Mouse (Mus musculus) intestine, embryonic 14.5 days (tissue): ENCODE measurements around the gene Tmem26. TPM values are rescaled to one million over a fixed set of nuclear protein-coding genes. Genes with fewer than 3 reads are reported as not detected.
"Not testable (repeated sequence)": the region's sequence is repeated elsewhere in the genome, so short reads cannot be mapped to it uniquely, and the experiment has no call there.

Experiments used
- ATAC-seq: fragments of 200-750 bp; cut with Nextera tagmentation; replicated peaks from 2 replicates; pipeline ENCODE4 v1.8.0; 2017; ENCODE audit warnings: low read depth, moderate number of reproducible peaks, moderate TSS enrichment, moderate library complexity; ENCODE audit not compliant: low FRiP score, low TSS enrichment
- DNase-seq: peaks from one replicate; pipeline ENCODE4 v3.0.0-alpha.2; 2018; ENCODE audit warnings: low spot score
- H3K27ac ChIP-seq: fragments of 300-500 bp; sonication (generic); 2 replicates; pipeline ENCODE4 v1.5.1; 2014; ENCODE audit warnings: low read depth, mild to moderate bottlenecking, control low read depth
- H3K27me3 ChIP-seq: fragments of 300-500 bp; sonication (generic); replicated peaks from 2 replicates; pipeline ENCODE4 v1.6.1; 2014; ENCODE audit warnings: low read length, control low read depth; ENCODE audit not compliant: control insufficient read depth, insufficient read depth
- H3K36me3 ChIP-seq: fragments of 300-500 bp; sonication (generic); 2 replicates; pipeline ENCODE4 v1.6.1; 2014; ENCODE audit warnings: low read length, control low read depth; ENCODE audit not compliant: control insufficient read depth, insufficient read depth
- H3K4me1 ChIP-seq: fragments of 300-500 bp; sonication (generic); replicated peaks from 2 replicates; pipeline ENCODE4 v1.6.1; 2014; ENCODE audit warnings: low read length, control low read depth, mixed read lengths; ENCODE audit not compliant: control insufficient read depth, insufficient read depth
- H3K4me2 ChIP-seq: fragments of 300-500 bp; sonication (generic); 2 replicates; pipeline ENCODE4 v1.6.1; 2014; ENCODE audit warnings: low read length
- H3K4me3 ChIP-seq: fragments of 300-500 bp; sonication (generic); 2 replicates; pipeline ENCODE4 v1.5.1; 2014; ENCODE audit warnings: low read depth, low read length, control low read depth, mixed read lengths
- H3K9ac ChIP-seq: fragments of 300-500 bp; sonication (generic); 2 replicates; pipeline ENCODE4 v1.6.1; 2014; ENCODE audit warnings: mild to moderate bottlenecking, low read length
- H3K9me3 ChIP-seq: fragments of 300-500 bp; sonication (generic); 2 replicates; pipeline ENCODE4 v1.6.1; 2016; ENCODE audit warnings: low read length, control low read depth; ENCODE audit not compliant: control insufficient read depth
- WGBS: fragments of 180-500 bp; shearing (Covaris S2); extraction: QIAGEN DNeasy Blood & Tissue Kit; methylation state at CpG from one replicate; pipeline ENCODE4 v1.1.7; 2014; 5-methylcytosine and 5-hydroxymethylcytosine counted together
- polyA plus RNA-seq: library from polyadenylated mRNA; unstranded; fragments of >200 nt; fragmentation: Nextera tagmentation; extraction: Ambion mirVana; gene quantifications from 2 replicates; pipeline ENCODE4 v1.2.1, GENCODE M21; 2014

Tmem26 gene
- polyA plus RNA-seq, 1 experiment from 2014 or later, result 11.5 TPM

DNA sequence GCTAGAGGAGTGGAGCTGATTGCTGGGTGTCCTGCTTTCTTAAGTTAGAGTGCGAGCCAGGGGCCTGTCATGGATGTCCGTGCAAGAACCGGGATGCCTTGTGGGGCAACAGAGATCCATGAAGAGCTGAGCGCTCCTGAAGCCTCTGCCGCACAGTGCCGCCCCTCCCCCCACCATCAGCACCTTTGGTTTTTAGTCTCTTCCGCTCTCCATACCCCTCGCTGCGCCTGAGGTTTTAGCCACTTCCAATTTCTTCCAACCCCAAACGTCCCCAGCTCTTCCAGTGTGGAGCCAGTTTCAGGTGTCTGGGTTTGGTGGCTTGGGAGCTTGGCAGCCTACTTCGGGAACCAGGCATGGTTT is 895 bp downstream of the Tmem26 start:
- under 1% methylated on average over 11 of the region's 11 CpGs for WGBS

DNA sequence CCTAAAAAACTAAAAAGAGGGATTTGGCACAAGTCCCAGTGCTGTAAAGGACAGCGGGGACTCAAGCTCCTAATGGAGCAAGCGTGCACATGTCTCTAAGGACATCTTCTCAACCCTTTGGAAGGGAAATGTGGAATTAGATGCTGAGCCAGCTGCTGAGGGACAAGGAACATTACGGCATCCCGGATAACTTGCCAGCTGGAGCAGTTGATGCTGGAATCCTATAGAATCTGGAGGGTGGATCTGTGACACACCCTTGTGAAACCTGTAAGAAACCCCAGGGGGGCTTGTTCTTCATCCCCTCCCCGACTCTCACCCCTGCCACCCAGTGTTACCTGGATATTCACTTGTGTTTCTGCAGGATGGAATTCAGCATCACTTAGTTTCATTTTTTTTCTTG is 4.0 kb downstream of the Tmem26 start:
- no peak for ATAC-seq
- H3K9me3 ChIP-seq, result no peaks in the 10 kb centered on the region
- H3K4me3 ChIP-seq, result no peak overlapping the region
- H3K4me1 ChIP-seq, result 0 out of 2 replicates have a peak, but pooled peaks cover 4% of the 10 kb centered on the region
- no peak for DNase-seq
- H3K36me3 ChIP-seq, result no peaks in the 10 kb centered on the region
- no peak overlapping the region for H3K9ac ChIP-seq
- H3K27me3 ChIP-seq, result no peaks in the 10 kb centered on the region
- H3K27ac ChIP-seq, result no peak overlapping the region
- WGBS, result 73% methylated on average over 5 of the region's 5 CpGs
- H3K4me2 ChIP-seq, result no peak overlapping the region

More for the DNA sequence above, 895 bp downstream of the Tmem26 start:
- Histone ChIP-seq H3K36me3 (no peaks in the 10 kb centered on the region), H3K9ac (peak overlapping the region; percentile 52), H3K27ac (no peak overlapping the region), H3K9me3 (no peaks in the 10 kb centered on the region), H3K4me3 (peak overlapping the region; percentile 60), H3K4me1 (0 out of 2 replicates have a peak, but pooled peaks cover 4% of the 10 kb centered on the region), H3K27me3 (no peaks in the 10 kb centered on the region), H3K4me2 (peak overlapping the region; percentile 94)
- ATAC-seq (0 out of 2 replicates have a peak, but pooled peaks have one; percentile 36), DNase-seq (no peak)

DNA sequence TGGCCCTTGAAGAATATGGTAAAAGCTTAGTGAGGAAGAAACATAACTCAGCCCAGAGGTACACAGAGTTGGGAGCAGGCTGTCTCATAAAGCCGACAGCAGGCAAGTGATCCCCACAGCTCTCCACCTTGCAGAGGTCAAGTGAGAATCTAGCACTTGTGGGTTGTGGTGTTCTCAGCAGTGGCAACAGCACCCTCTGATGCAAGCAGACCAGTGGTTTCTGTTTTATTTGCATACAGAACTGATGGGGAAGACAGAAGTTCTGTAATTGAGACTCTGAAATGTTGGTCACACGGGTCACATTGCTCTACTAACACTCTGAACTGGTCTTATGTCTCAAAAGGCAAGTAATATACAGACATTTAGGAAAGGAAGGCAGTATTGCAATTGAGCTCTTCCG is 12.2 kb downstream of the Tmem26 start:
- WGBS, result 83% methylated on average over 3 of the region's 3 CpGs
- Histone ChIP-seq H3K9ac (no peak overlapping the region), H3K4me1 (no peaks in the 10 kb centered on the region), H3K27ac (no peak overlapping the region), H3K36me3 (no peaks in the 10 kb centered on the region), H3K9me3 (no peaks in the 10 kb centered on the region), H3K27me3 (no peaks in the 10 kb centered on the region), H3K4me3 (no peak overlapping the region), H3K4me2 (no peak overlapping the region)
- DNase-seq (no peak), ATAC-seq (no peak)

DNA sequence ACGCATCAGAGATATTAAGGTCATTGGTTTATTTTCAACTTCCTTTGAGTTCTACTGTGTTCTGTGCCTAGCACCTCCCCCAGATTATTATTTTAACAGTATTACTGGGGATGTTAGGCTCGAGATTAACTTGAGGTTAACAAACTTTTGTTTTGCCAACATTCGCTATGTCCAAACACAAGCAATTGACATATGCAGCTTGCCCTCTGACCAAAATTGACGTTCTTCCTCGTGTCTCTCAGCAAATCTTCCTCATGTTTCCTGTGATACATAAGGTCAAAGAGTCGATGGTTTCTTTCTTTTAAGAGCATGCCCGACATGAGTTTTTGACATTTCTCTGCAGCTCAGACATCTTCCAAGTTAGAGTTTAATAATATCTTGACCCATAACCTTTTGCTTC is 13.9 kb downstream of the Tmem26 start:
- no peaks in the 10 kb centered on the region for H3K9me3 ChIP-seq
- no peak overlapping the region for H3K27ac ChIP-seq
- ATAC-seq, result no peak
- no peak for DNase-seq
- no peaks in the 10 kb centered on the region for H3K27me3 ChIP-seq
- no peak overlapping the region for H3K4me3 ChIP-seq
- H3K4me2 ChIP-seq, result no peak overlapping the region
- no peak overlapping the region for H3K9ac ChIP-seq
- H3K36me3 ChIP-seq, result no peaks in the 10 kb centered on the region
- 71% methylated on average over 7 of the region's 7 CpGs for WGBS
- no peaks in the 10 kb centered on the region for H3K4me1 ChIP-seq

DNA sequence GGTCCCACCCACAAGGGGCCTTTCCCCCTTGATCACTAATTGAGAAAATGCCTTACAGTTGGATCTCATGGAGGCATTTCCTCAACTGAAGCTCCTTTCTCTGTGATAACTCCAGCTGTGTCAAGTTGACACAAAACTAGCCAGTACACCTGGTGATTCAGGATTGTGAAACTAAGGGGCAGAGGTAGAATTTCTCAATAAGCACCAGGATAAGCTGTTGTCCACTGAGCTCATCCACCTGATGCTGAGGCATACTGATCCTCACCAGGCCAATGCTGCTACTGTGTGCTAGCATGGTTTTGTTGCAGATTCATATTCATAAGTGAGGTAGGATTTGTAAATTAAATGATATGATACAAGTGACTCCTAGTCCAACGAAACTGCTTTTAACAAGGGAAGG is 15.5 kb downstream of the Tmem26 start:
- H3K9me3 ChIP-seq, H3K9ac ChIP-seq, H3K4me1 ChIP-seq, ATAC-seq, DNase-seq, H3K4me2 ChIP-seq, H3K36me3 ChIP-seq, H3K4me3 ChIP-seq, H3K27me3 ChIP-seq, H3K27ac ChIP-seq: not testable (repeated sequence)
- 90% methylated on average over 1 of the region's 1 CpGs for WGBS

DNA sequence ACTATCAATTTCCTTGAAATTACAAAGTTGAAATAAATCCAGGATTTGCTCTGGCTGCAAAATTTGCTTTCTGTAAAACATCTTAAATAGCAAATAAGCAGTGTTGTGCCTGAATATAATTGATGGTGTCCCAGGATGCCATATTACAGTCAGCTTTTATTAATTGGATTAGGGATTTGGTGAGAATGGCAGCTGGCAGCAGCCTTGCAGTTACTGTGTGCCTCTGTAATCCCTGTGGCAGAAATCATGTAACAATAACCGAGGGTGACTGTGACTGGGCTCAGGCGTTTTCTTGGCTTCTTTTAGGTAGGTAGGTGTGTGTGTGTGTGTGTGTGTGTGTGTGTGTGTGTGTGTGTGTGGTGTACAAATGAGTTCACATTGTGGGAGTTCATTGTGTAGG is 16.8 kb downstream of the Tmem26 start:
- DNase-seq, result no peak
- Histone ChIP-seq H3K4me3 (no peak overlapping the region), H3K9ac (no peak overlapping the region), H3K36me3 (no peaks in the 10 kb centered on the region), H3K4me1 (no peaks in the 10 kb centered on the region), H3K27me3 (no peaks in the 10 kb centered on the region), H3K4me2 (no peak overlapping the region), H3K9me3 (no peaks in the 10 kb centered on the region), H3K27ac (no peak overlapping the region)
- ATAC-seq, result no peak
- WGBS, result 84% methylated on average over 2 of the region's 2 CpGs

DNA sequence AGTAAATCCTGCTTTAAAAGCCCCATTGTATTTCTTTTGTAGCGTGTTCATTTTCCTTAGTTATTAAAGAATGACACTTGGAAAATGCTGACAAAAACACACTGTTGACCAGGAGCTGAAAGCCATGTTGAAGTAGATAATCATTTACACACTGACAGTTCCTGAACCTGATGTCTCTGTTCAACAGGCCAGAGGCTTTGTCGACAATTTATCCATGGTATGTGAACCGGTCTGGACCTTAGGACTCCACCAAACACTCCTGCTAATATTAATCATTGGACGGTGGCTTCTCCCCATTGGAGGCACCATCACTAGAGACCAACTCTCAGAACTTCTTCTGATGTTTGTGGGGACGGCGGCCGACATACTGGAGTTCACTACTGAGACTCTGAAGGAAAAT is 27.5 kb downstream of the Tmem26 start:
- Histone ChIP-seq H3K4me1 (no peaks in the 10 kb centered on the region), H3K9me3 (no peaks in the 10 kb centered on the region), H3K27ac (no peak overlapping the region), H3K4me3 (no peak overlapping the region), H3K4me2 (no peak overlapping the region), H3K27me3 (no peaks in the 10 kb centered on the region), H3K9ac (no peak overlapping the region), H3K36me3 (no peaks in the 10 kb centered on the region; the same call in 1 of the 2 replicates)
- ATAC-seq, result no peak
- DNase-seq, result no peak
- WGBS, result 84% methylated on average over 7 of the region's 7 CpGs

DNA sequence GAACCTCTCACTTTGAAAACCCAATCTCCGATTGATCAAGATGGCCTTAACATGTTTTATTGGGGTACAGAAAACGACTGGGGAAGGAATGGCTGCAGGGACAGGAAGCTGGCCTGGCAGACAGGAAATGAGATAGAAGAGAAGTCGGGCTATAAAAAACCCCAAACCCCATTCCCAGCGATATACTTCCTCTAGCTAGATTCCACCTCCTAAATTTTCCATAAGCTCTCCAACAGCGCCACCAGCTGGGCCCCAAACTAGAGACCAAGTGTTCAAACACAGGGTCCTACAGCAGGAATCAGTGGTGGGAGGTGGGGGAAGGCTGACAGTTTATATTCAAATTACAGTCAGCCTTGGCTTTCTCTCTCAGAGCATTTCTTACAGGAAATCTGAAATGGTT is 35.8 kb downstream of the Tmem26 start:
- Histone ChIP-seq H3K36me3 (no peaks in the 10 kb centered on the region), H3K4me3 (no peak overlapping the region), H3K27me3 (no peaks in the 10 kb centered on the region), H3K27ac (no peak overlapping the region), H3K4me1 (no peaks in the 10 kb centered on the region), H3K9ac (no peak overlapping the region), H3K9me3 (no peaks in the 10 kb centered on the region), H3K4me2 (no peak overlapping the region)
- ATAC-seq (no peak), DNase-seq (no peak)
- WGBS, result 56% methylated on average over 5 of the region's 5 CpGs

DNA sequence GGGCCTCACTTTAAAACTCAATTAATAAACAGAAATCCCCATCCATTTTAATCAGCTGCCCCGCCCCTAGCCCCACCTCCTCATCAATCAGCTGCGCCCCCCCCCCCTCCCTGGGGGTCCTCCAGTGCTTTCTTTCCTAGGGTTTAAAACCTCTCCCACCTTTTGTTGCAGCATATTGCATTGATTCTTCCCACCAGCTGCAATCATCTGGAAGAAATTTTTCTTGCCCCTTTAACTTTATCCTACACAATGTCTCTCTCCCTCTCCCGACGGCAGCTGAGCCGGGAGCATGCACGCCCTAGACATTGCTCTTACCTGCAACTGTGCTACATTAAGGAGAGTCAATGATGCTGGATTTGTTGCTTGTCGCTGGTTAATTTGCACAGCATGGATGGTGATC is 36.3 kb downstream of the Tmem26 start:
- Histone ChIP-seq H3K27me3 (no peaks in the 10 kb centered on the region), H3K36me3 (no peaks in the 10 kb centered on the region), H3K9ac (no peak overlapping the region), H3K4me3 (no peak overlapping the region), H3K4me2 (no peak overlapping the region), H3K27ac (no peak overlapping the region), H3K4me1 (no peaks in the 10 kb centered on the region), H3K9me3 (no peaks in the 10 kb centered on the region)
- no peak for ATAC-seq
- DNase-seq, result no peak
- WGBS, result 70% methylated on average over 7 of the region's 7 CpGs
